Mouse (Mus musculus) limb, embryonic 14.5 days (tissue): ENCODE measurements around the gene Cplx3. TPM values are rescaled to one million over a fixed set of nuclear protein-coding genes. Genes with fewer than 3 reads are reported as not detected.

ENCODE experiments used
- ATAC-seq: fragments of 200-750 bp; cut with Nextera tagmentation; 2 replicates; pipeline ENCODE4 v1.8.0; 2017; ENCODE audit warnings: low read depth, moderate number of reproducible peaks, moderate TSS enrichment; ENCODE audit not compliant: low FRiP score
- DNase-seq: peaks from one replicate; pipeline ENCODE4 v3.0.0-alpha.2; 2015; ENCODE audit warnings: low spot score
- H3K27ac ChIP-seq: fragments of 300-500 bp; sonication (generic); replicated peaks from 2 replicates; pipeline ENCODE4 v1.5.1; 2014; ENCODE audit warnings: low read depth, mild to moderate bottlenecking, low read length, moderate library complexity, mixed read lengths
- H3K27me3 ChIP-seq: fragments of 300-500 bp; sonication (generic); 2 replicates; pipeline ENCODE4 v1.6.1; 2014; ENCODE audit warnings: low read length, mixed read lengths; ENCODE audit not compliant: control insufficient read depth, insufficient read depth
- H3K36me3 ChIP-seq: fragments of 300-500 bp; sonication (generic); 2 replicates; pipeline ENCODE4 v1.6.1; 2014; ENCODE audit warnings: mild to moderate bottlenecking, low read length, moderate library complexity, mixed read lengths; ENCODE audit not compliant: control insufficient read depth, insufficient read depth
- H3K4me1 ChIP-seq: fragments of 300-500 bp; sonication (generic); 2 replicates; pipeline ENCODE4 v1.6.1; 2014; ENCODE audit warnings: antibody characterized with exemption, low read length, mixed read lengths; ENCODE audit not compliant: control insufficient read depth, insufficient read depth
- H3K4me2 ChIP-seq: fragments of 300-500 bp; sonication (generic); replicated peaks from 2 replicates; pipeline ENCODE4 v1.6.1; 2014; ENCODE audit warnings: low read depth, mild to moderate bottlenecking, low read length, moderate library complexity; ENCODE audit not compliant: severe bottlenecking
- H3K4me3 ChIP-seq: fragments of 300-500 bp; sonication (generic); replicated peaks from 2 replicates; pipeline ENCODE4 v1.5.1; 2014; ENCODE audit warnings: low read length
- H3K9ac ChIP-seq: fragments of 300-500 bp; sonication (generic); 2 replicates; pipeline ENCODE4 v1.6.1; 2014; ENCODE audit warnings: mild to moderate bottlenecking, low read depth, low read length, moderate library complexity; ENCODE audit not compliant: severe bottlenecking
- H3K9me3 ChIP-seq: fragments of 300-500 bp; sonication (generic); 2 replicates; pipeline ENCODE4 v1.6.1; 2016; ENCODE audit warnings: low read length; ENCODE audit not compliant: control insufficient read depth
- POLR2A ChIP-seq: fragments of 200-500 bp; IDR thresholded peaks from 2 replicates; pipeline ENCODE4 v1.8.0; 2012; ENCODE audit warnings: inconsistent platforms, mild to moderate bottlenecking, moderate library complexity, borderline replicate concordance; ENCODE audit not compliant: insufficient read depth, insufficient read length; ENCODE audit errors: extremely low read depth
- WGBS: fragments of 180-500 bp; shearing (Covaris S2); extraction: QIAGEN DNeasy Blood & Tissue Kit; methylation state at CpG from one replicate; pipeline ENCODE4 v1.1.7; 2014; 5-methylcytosine and 5-hydroxymethylcytosine counted together
- polyA plus RNA-seq, 2 experiments: library from polyadenylated mRNA; depleted of rRNA in 1 of 2; stranded (reverse) in 1 of 2; unstranded in 1 of 2; fragments of >200 nt; fragmentation: Nextera tagmentation in 1 of 2; extraction: Ambion mirVana in 1 of 2; gene quantifications; 2 replicates each; pipeline versions ENCODE4 v1.2.1 to v1.2.3; 2012 to 2014

Cplx3 gene
- polyA plus RNA-seq, 2 experiments: not detected

DNA sequence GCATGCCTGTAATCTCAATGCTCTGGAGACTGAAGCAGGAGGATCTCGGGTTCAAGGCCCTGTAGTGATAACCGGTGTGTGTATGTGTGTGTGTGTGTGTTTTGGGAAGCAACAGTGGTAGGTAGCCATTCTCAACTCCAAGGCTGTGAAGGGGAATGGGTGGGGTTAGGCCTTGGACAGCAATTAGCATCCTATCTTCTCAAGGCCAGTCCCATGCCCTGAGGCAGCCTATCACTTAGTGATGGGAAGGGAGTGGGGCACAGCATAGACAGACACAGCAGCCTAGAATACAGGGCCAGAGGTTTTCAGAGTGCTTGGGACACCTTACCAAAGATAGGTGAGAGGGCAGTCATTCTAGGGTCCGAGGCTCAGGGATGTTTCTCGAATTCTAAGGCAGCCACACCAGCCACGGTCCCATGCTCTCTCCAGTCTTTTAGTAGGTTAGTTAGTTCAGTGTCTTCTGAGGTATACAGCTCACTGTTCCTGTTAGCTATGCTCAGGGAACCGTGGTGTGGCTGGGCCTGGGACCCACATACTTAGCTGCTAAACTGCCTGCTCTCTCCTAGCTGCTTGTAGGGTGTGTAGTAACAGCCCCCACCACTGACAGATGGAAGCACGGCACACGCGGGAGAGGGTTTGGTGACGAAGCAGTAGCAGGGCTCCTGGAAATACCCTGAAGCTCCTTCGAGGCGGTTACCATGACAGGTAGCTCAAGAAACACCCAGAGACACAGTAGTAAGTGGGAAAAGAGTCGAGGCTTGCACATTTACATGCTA, 35.9 kb upstream of the Cplx3 start:
- no peak overlapping the region for H3K27ac ChIP-seq
- no peak for ATAC-seq

DNA sequence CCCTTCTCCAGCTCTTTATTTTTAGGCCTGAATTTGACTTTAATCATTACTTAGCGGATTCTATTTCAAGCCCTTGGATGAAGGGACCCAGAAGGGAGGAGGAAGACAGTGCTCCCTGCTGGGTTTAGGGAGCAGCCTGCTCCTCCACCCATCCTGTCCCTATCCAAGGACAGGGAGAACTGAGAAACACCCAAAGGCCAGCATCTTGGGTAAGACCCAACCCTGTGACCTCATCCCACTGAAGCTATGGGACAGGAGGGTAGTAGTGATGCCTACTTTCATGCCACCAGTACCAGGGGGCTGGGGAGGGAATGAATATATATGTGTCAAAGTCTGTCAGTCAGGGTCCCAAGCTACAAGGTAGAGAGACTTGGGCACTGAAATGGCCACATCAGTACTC, 34.9 kb upstream of the Cplx3 start:
- Histone ChIP-seq H3K9me3 (no peaks in the 10 kb centered on the region), H3K4me3 (no peak overlapping the region), H3K27me3 (no peaks in the 10 kb centered on the region), H3K4me1 (peaks cover 68% of the 10 kb centered on the region), H3K4me2 (peak overlapping the region; percentile 42; the same call in 1 of the 2 replicates), H3K36me3 (peaks cover 8% of the 10 kb centered on the region), H3K27ac (peak overlapping the region; percentile 61; the same call in 1 of the 2 replicates), H3K9ac (0 out of 2 replicates have a peak overlapping the region, but pooled peaks have one; percentile 2)
- TF ChIP-seq POLR2A: no peak
- ATAC-seq (no peak), DNase-seq (no peak)
- WGBS: 95% methylated on average over 1 of the region's 1 CpGs

More for the DNA sequence above, 35.9 kb upstream of the Cplx3 start:
- Histone ChIP-seq H3K27me3 (no peaks in the 10 kb centered on the region), H3K4me1 (peaks cover 64% of the 10 kb centered on the region), H3K36me3 (peaks cover 8% of the 10 kb centered on the region), H3K4me2 (0 out of 2 replicates have a peak overlapping the region, but pooled peaks have one; percentile 1), H3K9me3 (no peaks in the 10 kb centered on the region), H3K4me3 (no peak overlapping the region), H3K9ac (no peak overlapping the region)
- WGBS: 81% methylated on average over 13 of the region's 13 CpGs
- TF ChIP-seq POLR2A: no peak
- DNase-seq: no peak

DNA sequence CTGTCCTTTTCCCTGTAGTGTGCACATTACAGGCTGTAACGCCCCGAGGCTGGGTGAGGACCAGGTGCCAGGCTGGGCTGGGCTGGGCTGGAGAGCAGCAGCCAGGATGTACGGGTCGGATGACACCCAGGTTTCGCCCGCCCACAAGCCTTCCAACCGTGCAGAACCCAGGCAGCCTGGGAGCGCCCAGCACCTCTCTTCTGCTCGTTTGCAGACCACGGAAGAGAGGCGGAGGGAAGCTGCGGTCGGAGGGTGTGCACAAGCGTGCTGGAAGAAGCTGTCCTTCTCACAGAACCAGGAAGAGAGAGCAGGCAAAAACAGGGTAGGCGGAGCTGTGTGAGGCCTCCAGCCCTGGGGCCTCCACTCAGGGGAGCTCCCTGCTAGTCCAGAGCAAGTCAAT, 34.3 kb upstream of the Cplx3 start:
- Histone ChIP-seq H3K9me3 (no peaks in the 10 kb centered on the region), H3K4me2 (peak overlapping the region; percentile 42), H3K4me1 (peaks cover 63% of the 10 kb centered on the region), H3K27ac (peak overlapping the region; percentile 61), H3K36me3 (peaks cover 8% of the 10 kb centered on the region), H3K9ac (peak overlapping the region; percentile 2; the same call in 1 of the 2 replicates), H3K4me3 (0 out of 2 replicates have a peak overlapping the region, but pooled peaks have one; percentile 16), H3K27me3 (no peaks in the 10 kb centered on the region)
- DNase-seq: peak; percentile 63
- WGBS: 6% methylated on average over 15 of the region's 15 CpGs
- TF ChIP-seq POLR2A: no peak
- ATAC-seq: peak; percentile 16; the same call in 1 of the 2 replicates

DNA sequence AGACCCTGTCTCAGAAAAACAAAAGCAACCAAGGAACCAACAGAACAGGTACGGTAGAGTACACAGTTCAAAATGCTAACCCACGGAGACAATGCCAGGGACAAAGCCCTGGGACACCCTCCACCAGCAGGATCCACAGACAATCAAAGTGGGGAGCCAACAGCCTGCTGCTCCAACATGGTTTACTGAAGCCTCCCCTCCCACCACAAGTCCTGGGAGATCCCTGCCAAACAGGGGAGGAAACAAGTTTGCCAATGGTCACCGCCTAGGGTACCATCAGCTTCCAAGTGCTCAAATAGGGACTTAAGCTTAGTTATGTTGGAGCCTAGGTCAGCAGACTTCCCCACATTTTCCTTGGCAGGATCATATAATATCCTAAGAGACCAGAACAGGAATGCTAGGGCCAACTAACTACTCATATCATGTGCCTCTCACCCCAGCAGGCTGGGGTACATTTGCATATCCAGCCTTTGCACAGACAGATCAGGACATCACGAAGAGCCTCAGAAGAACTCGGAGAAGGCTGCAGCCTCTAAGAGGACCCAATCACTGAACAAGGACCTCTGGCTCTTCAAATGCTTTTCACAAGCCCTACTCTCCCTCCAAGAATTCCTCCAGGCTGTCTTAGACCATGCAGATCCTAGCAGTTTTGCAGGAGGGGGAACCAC, 33.7 kb upstream of the Cplx3 start:
- H3K4me2 ChIP-seq: peak overlapping the region; percentile 42
- 0 out of 2 replicates have a peak overlapping the region, but pooled peaks have one; percentile 16 for H3K4me3 ChIP-seq
- 53% methylated on average over 5 of the region's 5 CpGs for WGBS
- no peaks in the 10 kb centered on the region for H3K9me3 ChIP-seq
- H3K27ac ChIP-seq: peak overlapping the region; percentile 61
- H3K27me3 ChIP-seq: no peaks in the 10 kb centered on the region
- peaks cover 63% of the 10 kb centered on the region for H3K4me1 ChIP-seq
- peak overlapping the region; percentile 2; the same call in 1 of the 2 replicates for H3K9ac ChIP-seq
- DNase-seq (no peak), ATAC-seq (no peak)
- H3K36me3 ChIP-seq: peaks cover 8% of the 10 kb centered on the region
- no peak for TF ChIP-seq POLR2A
